In the genomic region with DNA sequence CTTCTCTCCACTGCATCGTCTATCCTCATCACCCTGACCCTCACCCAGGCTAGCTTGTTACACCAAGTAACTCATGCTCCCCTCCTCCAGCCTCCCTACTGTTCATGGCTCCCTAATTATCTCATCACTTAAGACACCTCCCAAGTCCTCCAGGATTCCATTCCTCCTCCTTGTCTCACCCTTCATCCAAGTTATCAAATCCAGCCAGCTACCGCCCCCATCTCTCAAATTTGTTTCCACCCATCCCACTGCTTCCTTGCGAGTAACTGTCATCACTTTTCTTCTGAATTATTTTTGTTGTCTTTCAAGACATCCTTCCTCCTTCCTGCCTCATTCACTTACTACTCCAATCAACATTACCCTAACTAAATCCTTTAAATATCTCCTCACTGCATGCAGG, we compare ENCODE assay signal across 17 mouse cellular contexts.
"Had no signal": no experiment of that assay in that cellular context is flagged by ENCODE, and none has a peak within 500 bp of the region (broad histone marks: within the 10 kb centered on the region; RNA-seq: fewer than 3 reads in every experiment).

No protein-coding gene starts in this region.

- H3K4me3 ChIP-seq: neural tube, embryonic 12.5 days; neural tube, embryonic 13.5 days; neural tube, embryonic 15.5 days; stomach, embryonic 15.5 days had no signal

- H3K36me3 ChIP-seq: neural tube, embryonic 12.5 days; neural tube, embryonic 13.5 days; neural tube, embryonic 15.5 days; stomach, embryonic 15.5 days had no signal

- H3K9me3 ChIP-seq: neural tube, embryonic 12.5 days; neural tube, embryonic 13.5 days; neural tube, embryonic 15.5 days; stomach, embryonic 15.5 days had no signal

- H3K27ac ChIP-seq: neural tube, embryonic 12.5 days; neural tube, embryonic 13.5 days; neural tube, embryonic 15.5 days; stomach, embryonic 15.5 days; stomach, postnatal 0 days had no signal

- H3K27me3 ChIP-seq: neural tube, embryonic 12.5 days; neural tube, embryonic 13.5 days; neural tube, embryonic 15.5 days; stomach, embryonic 15.5 days had no signal

- DNase-seq: retina, postnatal 1 day; right cerebral cortex, adult 18-20 months; right cerebral cortex, postnatal 14 days; right cerebral cortex, postnatal 25 days; right cerebral cortex, postnatal 4 days; spleen, adult 18-20 months; thymus, adult 18-20 months; thymus, adult 2 months; thymus, postnatal 14 days; thymus, postnatal 25 days; thymus, postnatal 36 days; thymus, postnatal 4 days had no signal

- H3K9ac ChIP-seq: neural tube, embryonic 12.5 days; neural tube, embryonic 13.5 days; neural tube, embryonic 15.5 days; stomach, embryonic 15.5 days had no signal

- H3K4me2 ChIP-seq: neural tube, embryonic 12.5 days; neural tube, embryonic 13.5 days; neural tube, embryonic 15.5 days; stomach, embryonic 15.5 days had no signal

- H3K4me1 ChIP-seq: stomach, embryonic 15.5 days had no signal
